Mouse (Mus musculus): ENCODE measurements around the gene Gal3st4.

Gene Gal3st4

GRCm38 (mm10) chr5:138263260-138264206, 9.1 kb downstream of the Gal3st4 start, which contains the start of gene BC037034:
BC037034 (minus strand) TSS chr5:138264033.
- in situ Hi-C loops (cut with MboI, MseI) = loop anchor here in 1 of 2 experiments (5.0 kb wide), 1 partner anchor 76 kb away; the partner anchor contains the start of genes Cnpy4 and Taf6

- in situ Hi-C loops (cut with MboI, MseI) = loop anchor here in 1 of 2 experiments (5.0 kb wide), 1 partner anchor 75 kb away; the partner anchor contains the start of genes Cnpy4 and Taf6
These were observed 9.9 kb downstream of the Gal3st4 start for GRCm38 (mm10) chr5:138262582-138263240.

GRCm38 (mm10) chr5:138262001-138262400, 10.6 kb downstream of the Gal3st4 start:
- in situ Hi-C loops (cut with MboI, MseI) = loop anchor here in 1 of 2 experiments (5.0 kb wide), 1 partner anchor 75 kb away; the partner anchor contains the start of genes Cnpy4 and Taf6

GRCm38 (mm10) chr5:138260834-138261233, 11.8 kb downstream of the Gal3st4 start:
- in situ Hi-C loops (cut with MboI, MseI) = loop anchor here in 1 of 2 experiments (5.0 kb wide), 1 partner anchor 74 kb away; the partner anchor contains the start of genes Cnpy4 and Taf6

GRCm38 (mm10) chr5:138260051-138260450, 12.6 kb downstream of the Gal3st4 start:
- in situ Hi-C loops (cut with MboI, MseI) = loop anchor here in 1 of 2 experiments (5.0 kb wide), 1 partner anchor 73 kb away; the partner anchor contains the start of genes Cnpy4 and Taf6

GRCm38 (mm10) chr5:138258993-138259392, 13.6 kb downstream of the Gal3st4 start:
- in situ Hi-C loops (cut with MboI, MseI) = no loop called here

- in situ Hi-C loops (cut with MboI, MseI) = no loop called here
These were observed 14.1 kb downstream of the Gal3st4 start for GRCm38 (mm10) chr5:138258542-138258941.

- in situ Hi-C loops (cut with MboI, MseI) = no loop called here
These were observed 14.6 kb downstream of the Gal3st4 start for GRCm38 (mm10) chr5:138258078-138258477.

GRCm38 (mm10) chr5:138257585-138257978, 15.1 kb downstream of the Gal3st4 start:
- in situ Hi-C loops (cut with MboI, MseI) = no loop called here

GRCm38 (mm10) chr5:138256966-138257584, 15.6 kb downstream of the Gal3st4 start:
- in situ Hi-C loops (cut with MboI, MseI) = no loop called here

GRCm38 (mm10) chr5:138256094-138256467, 16.6 kb downstream of the Gal3st4 start:
- in situ Hi-C loops (cut with MboI, MseI) = no loop called here

GRCm38 (mm10) chr5:138255353-138256093, 17.1 kb downstream of the Gal3st4 start, which contains the start of gene Lamtor4:
Lamtor4 (plus strand) TSS chr5:138255482.
- in situ Hi-C loops (cut with MboI, MseI) = no loop called here

- in situ Hi-C loops (cut with MboI, MseI) = no loop called here
These were observed 19.6 kb downstream of the Gal3st4 start for GRCm38 (mm10) chr5:138253061-138253460.

GRCm38 (mm10) chr5:138251144-138251543, 21.5 kb downstream of the Gal3st4 start:
- in situ Hi-C loops (cut with MboI, MseI) = no loop called here

- in situ Hi-C loops (cut with MboI, MseI) = no loop called here
These were observed 31.1 kb downstream of the Gal3st4 start for GRCm38 (mm10) chr5:138241511-138241910.

GRCm38 (mm10) chr5:138234224-138234623, 38.4 kb downstream of the Gal3st4 start:
- in situ Hi-C loops (cut with MboI, MseI) = no loop called here

GRCm38 (mm10) chr5:138233778-138234177, 38.9 kb downstream of the Gal3st4 start:
- in situ Hi-C loops (cut with MboI, MseI) = no loop called here

GRCm38 (mm10) chr5:138229511-138229910, 43.1 kb downstream of the Gal3st4 start:
- in situ Hi-C loops (cut with MboI, MseI) = no loop called here

GRCm38 (mm10) chr5:138228026-138228425, 44.6 kb downstream of the Gal3st4 start:
- in situ Hi-C loops (cut with MboI, MseI) = no loop called here

GRCm38 (mm10) chr5:138227367-138227766, 45.3 kb downstream of the Gal3st4 start:
- in situ Hi-C loops (cut with MboI, MseI) = no loop called here

- in situ Hi-C loops (cut with MboI, MseI) = no loop called here
These were observed 46.1 kb downstream of the Gal3st4 start for GRCm38 (mm10) chr5:138226491-138226890.
